Mouse (Mus musculus): Measurements from ENCODE around the gene Gm20479. TPM values are rescaled to one million over a fixed set of nuclear protein-coding genes. Genes with fewer than 3 reads are reported as not detected.

Gm20479 gene
- total RNA-seq (2012; rRNA removed) = 1.3 and 1.9 TPM in 2 replicates
- 0.95 and 2.2 TPM in 2 replicates for total RNA-seq (2014; rRNA removed)
- 1.2 and 2.8 TPM in 2 replicates for polyA plus RNA-seq (2012; ENCODE audit: insufficient read length, low read depth)

DNA sequence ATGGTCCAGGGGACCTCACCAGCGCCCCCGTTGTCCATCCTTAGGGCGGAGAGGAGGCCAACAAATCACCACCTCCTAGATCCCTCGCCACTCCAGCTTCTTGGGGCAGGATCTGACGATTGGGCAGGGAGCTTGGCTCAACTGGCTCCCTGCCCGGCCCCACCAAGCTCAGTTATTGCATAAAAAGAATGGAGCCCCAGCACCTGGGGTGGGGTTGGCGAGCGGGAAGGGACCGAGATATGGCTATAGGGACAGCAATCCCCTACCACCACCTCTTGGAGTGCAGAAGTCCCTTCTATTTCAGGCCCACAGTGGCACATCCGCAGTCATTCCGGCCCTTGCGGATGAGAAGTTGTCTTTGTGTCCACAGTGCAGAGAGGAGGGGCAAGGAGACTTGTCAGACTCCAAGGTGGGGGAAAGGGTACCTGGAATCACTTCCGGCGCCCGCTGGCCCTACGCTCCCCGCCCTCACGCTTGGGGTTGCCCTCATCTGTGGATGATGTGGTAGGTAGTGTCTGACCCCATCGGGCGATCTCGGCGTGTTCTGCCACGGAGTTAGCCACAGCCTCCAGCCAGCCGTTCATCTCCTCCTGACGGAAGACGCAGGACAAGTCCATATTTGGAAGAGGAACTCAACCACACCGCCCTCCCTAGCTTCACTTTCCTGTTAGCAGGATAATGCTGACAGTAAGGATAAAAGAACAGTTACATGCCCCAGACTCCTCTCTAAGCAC is at the start of gene Gm20479:
Gene Gm20479, minus strand, starts transcription at position 559 of the 734 bp plus-strand sequence.
- in situ Hi-C loops (cut with MboI; ENCODE audit: low pct_ligation_motif_present, low pct_unique_long_range_greater_than_20kb, low sequenced_read_pairs) (no loop called here), dilution Hi-C loops (cut with MboI; ENCODE audit: extremely low pct_ligation_motif_present, extremely low pct_unique_long_range_greater_than_20kb, low sequenced_read_pairs) (no loop called here)
- DNase-seq (ENCODE audit: extremely low read depth) = peak; percentile 43
- Histone ChIP-seq H3K36me3 (replicated peaks in 1 of 2; ENCODE audit: control insufficient read depth in 1 of 2, insufficient read depth in 1 of 2, low read length in 1 of 2) (peaks cover 10 to 19% of the 10 kb centered on the region in 2 experiments), H3K9me3 (replicated peaks; ENCODE audit: low read length) (peaks cover 2% of the 10 kb centered on the region), H3K4me1 (ENCODE audit: control insufficient read depth in 1 of 2, insufficient read depth in 2 of 2) (peaks cover 5 to 34% of the 10 kb centered on the region in 2 experiments), H3K27me3 (replicated peaks) (peaks cover under 1% of the 10 kb centered on the region), H3K4me3 (replicated peaks in 1 of 3; ENCODE audit: low read depth in 2 of 3, low read length in 2 of 3, poor library complexity in 1 of 3) (peak within 1 kb of the TSS; percentile 65 to 95 (median 68)), H3K4me2 (ENCODE audit: insufficient read depth, low read depth, poor library complexity, severe bottlenecking) (peak within 1 kb of the TSS; percentile 51), H3K79me2 (replicated peaks; ENCODE audit: control insufficient read depth, extremely low read depth, insufficient read depth, poor library complexity, severe bottlenecking) (peaks cover 4% of the 10 kb centered on the region; the same call in 1 of the 2 replicates), H3K9ac (ENCODE audit: insufficient read depth, low read depth) (peak within 1 kb of the TSS; percentile 61), H3K27ac (ENCODE audit: insufficient read depth, low read depth) (peak within 1 kb of the TSS; percentile 78)
- TF ChIP-seq ETS1 (conservative IDR thresholded peaks at IDR 0.05; ENCODE audit: low read depth, low read length) = no peak
- no peak for TF ChIP-seq NELFE (IDR thresholded peaks at IDR 0.05; ENCODE audit: low read depth, low read length)
- no peak for TF ChIP-seq HCFC1 (IDR thresholded peaks at IDR 0.05; ENCODE audit: low read depth, low read length)
- no peak for TF ChIP-seq EP300 (IDR thresholded peaks at IDR 0.05; ENCODE audit: low read length)
- no peak for TF ChIP-seq RCOR1 (conservative IDR thresholded peaks at IDR 0.05; ENCODE audit: low read depth, low read length)
- TF ChIP-seq MAX (IDR thresholded peaks at IDR 0.05; ENCODE audit: low read length) = 0 out of 2 replicates have a peak, but pooled peaks have one; percentile 25
- TF ChIP-seq TBP (conservative IDR thresholded peaks at IDR 0.05; ENCODE audit: low read depth, low read length) = peak; percentile 43; the same call in 1 of the 2 replicates
- TF ChIP-seq IRF4 (IDR thresholded peaks at IDR 0.05; ENCODE audit: low read depth, low read length) = no peak
- no peak for TF ChIP-seq SMC3 (IDR thresholded peaks at IDR 0.05; ENCODE audit: low read depth, low read length)
- TF ChIP-seq MYC (IDR thresholded peaks at IDR 0.05; ENCODE audit: low read depth, low read length) = no peak
- peak; percentile 18; the same call in 1 of the 2 replicates for TF ChIP-seq MXI1 (IDR thresholded peaks at IDR 0.05; ENCODE audit: low read depth, low read length)
- TF ChIP-seq MAZ (IDR thresholded peaks at IDR 0.05; ENCODE audit: low read depth, low read length) = 0 out of 2 replicates have a peak, but pooled peaks have one; percentile 40
- TF ChIP-seq SIN3A (IDR thresholded peaks at IDR 0.05; ENCODE audit: low read length) = peak; percentile 21

DNA sequence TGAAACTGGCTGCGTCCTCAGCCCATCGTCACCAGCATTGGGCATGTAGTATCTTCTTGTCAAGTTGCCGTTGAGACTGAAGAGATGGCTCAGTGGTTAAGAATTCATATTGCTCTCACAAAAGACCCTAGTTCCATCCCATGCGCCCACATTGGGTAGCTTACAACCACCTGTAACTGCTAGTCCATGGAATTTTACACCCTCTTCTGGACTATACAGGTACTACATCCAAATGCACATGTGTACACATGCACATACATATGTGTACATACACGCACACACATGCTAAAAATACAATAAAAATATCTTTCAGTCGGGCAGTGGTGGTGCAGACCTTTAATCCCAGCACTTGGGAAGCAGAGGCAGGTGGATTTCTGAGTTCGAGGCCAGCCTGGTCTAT is 49.3 kb upstream of the Gm20479 start:
- in situ Hi-C loops (cut with MboI; ENCODE audit: low pct_ligation_motif_present, low pct_unique_long_range_greater_than_20kb, low sequenced_read_pairs) (no loop called here), dilution Hi-C loops (cut with MboI; ENCODE audit: extremely low pct_ligation_motif_present, extremely low pct_unique_long_range_greater_than_20kb, low sequenced_read_pairs) (no loop called here)
- no peak overlapping the region for H3K27ac ChIP-seq (ENCODE audit: insufficient read depth, low read depth)
- H3K27me3 ChIP-seq (replicated peaks) = peaks cover 13% of the 10 kb centered on the region
- no peak overlapping the region for H3K4me3 ChIP-seq (replicated peaks in 1 of 3; ENCODE audit: low read depth in 2 of 3, low read length in 2 of 3, poor library complexity in 1 of 3)
- no peaks in the 10 kb centered on the region for H3K4me1 ChIP-seq (ENCODE audit: control insufficient read depth in 1 of 2, insufficient read depth in 2 of 2)
- H3K9me3 ChIP-seq (replicated peaks; ENCODE audit: low read length) = peaks cover 26% of the 10 kb centered on the region
- H3K4me2 ChIP-seq (ENCODE audit: insufficient read depth, low read depth, poor library complexity, severe bottlenecking) = no peak overlapping the region
- no peak for DNase-seq (ENCODE audit: extremely low read depth)
- H3K36me3 ChIP-seq (replicated peaks in 1 of 2; ENCODE audit: control insufficient read depth in 1 of 2, insufficient read depth in 1 of 2, low read length in 1 of 2) = no peaks in the 10 kb centered on the region
- no peak overlapping the region for H3K9ac ChIP-seq (ENCODE audit: insufficient read depth, low read depth)
- H3K79me2 ChIP-seq (replicated peaks; ENCODE audit: control insufficient read depth, extremely low read depth, insufficient read depth, poor library complexity, severe bottlenecking) = no peaks in the 10 kb centered on the region
- peak in 1 of 2 experiments; percentile 34; a peak in 2 of 4 replicates for TF ChIP-seq CTCF (conservative IDR thresholded peaks at IDR 0.05 in 1 of 2, IDR thresholded peaks at IDR 0.05 in 1 of 2; ENCODE audit: low read depth in 2 of 2, low read length in 2 of 2)
- no peak for TF ChIP-seq MYC (IDR thresholded peaks at IDR 0.05; ENCODE audit: low read depth, low read length)
